Mouse (Mus musculus): ENCODE results near the gene Exoc6b.

DNA sequence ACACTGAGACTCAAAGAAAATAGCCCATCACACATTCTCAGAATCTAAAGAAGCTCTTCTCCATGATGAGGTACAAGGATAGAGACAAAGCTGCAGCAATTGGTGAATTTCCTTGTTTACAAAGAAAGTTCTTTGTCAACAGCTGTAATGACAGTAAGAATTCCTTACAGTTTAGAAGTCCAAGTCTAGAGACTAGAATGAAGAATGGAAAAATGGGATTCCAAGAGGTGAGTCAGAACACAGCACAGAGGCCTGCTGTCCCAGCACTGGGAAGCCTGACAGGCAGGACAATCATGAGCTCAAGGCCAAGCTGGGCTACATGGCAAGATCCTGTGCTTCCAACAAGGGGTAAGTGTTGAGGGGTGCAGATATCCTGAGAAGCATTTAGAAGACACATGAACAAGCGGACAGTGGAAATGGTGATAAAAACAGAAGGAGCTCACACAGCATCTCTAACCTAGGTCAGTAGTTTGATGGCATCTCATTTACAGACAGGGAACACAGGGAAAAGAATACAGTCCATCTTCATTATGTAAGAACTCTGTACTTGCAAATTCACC, 205.4 kb downstream of the Exoc6b start:
- TF ChIP-seq EP300 (IDR thresholded peaks at IDR 0.05; ENCODE audit: low read depth) (no peak), CTCF (IDR thresholded peaks at IDR 0.05; ENCODE audit: low read depth) (no peak)

Data from heart, postnatal 0 days (tissue).